Mouse (Mus musculus): ENCODE results near the gene Guca2b.

GRCm38 (mm10) chr4:119638656-119639055, 20.1 kb downstream of the Guca2b start:
- TF ChIP-seq CTCF (IDR thresholded peaks at IDR 0.05; ENCODE audit: low read depth, low read length) = no peak
- TF ChIP-seq TAL1 (conservative IDR thresholded peaks at IDR 0.05; ENCODE audit: low read depth, low read length) = no peak
- TF ChIP-seq GATA2 (IDR thresholded peaks at IDR 0.05; ENCODE audit: borderline replicate concordance, low read depth, low read length) = no peak

All from G1E (cell line).